Mouse (Mus musculus): ENCODE measurements around the gene Tmcc2. TPM values are rescaled to one million over a fixed set of nuclear protein-coding genes. Genes with fewer than 3 reads are reported as not detected.
"Not testable (repeated sequence)": the region's sequence is repeated elsewhere in the genome, so short reads cannot be mapped to it uniquely, and the experiment has no call there.

The Tmcc2 gene
- total RNA-seq, 2 experiments from 2014 or later, result 29.4 to 40.8 TPM

DNA sequence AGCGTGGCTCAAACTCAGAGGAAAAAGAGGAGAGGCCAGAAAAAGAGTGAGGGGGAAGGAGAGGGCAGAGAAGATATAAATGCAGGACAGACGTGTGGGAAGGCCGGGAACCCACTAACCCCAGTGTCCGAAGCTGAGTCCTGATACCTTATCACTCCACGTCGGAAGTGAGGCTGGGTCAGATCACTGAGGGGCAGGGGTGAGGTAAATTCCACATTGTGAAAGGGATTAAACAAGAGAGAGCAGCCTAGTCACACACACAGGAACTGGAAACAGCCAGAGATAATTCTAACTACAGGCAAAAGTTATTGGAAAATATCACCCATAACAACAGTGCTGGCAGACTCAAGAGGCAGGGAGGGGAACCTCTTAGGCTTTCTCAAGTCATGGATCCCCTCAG lies 29.1 kb downstream of the Tmcc2 start:
- intact Hi-C loops (cut with DNase I), result no loop called here
- H3K27ac ChIP-seq, result no peak overlapping the region
- TF ChIP-seq CTCF (IDR thresholded peaks at IDR 0.05), result no peak
- no peak overlapping the region for H3K4me3 ChIP-seq
- no peak for DNase-seq

DNA sequence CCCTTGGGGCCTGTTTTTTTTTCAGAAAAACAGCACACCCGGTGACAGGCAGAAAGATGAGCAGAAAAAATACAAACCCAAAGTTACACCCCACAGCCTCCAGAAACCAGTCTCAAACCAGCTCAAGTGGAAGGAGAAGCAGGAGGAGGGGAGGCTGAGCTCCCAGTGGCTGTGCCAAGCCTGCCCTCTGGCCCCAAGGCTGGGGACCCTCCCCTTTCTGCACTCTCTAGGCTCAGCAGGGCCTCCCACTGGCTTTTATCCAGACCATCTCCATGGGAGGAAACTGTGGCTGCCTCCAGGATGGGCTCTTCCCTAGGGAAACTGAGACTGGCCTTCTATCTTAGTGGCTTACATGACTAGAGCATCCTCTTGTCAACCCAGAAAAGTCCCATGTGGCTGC lies 34.2 kb downstream of the Tmcc2 start:
- intact Hi-C loops (cut with DNase I), result loop anchor here (2.0 kb wide), 1 partner anchor 144 kb away; no protein-coding TSS in a partner anchor
- DNase-seq, result no peak
- no peak for TF ChIP-seq CTCF (IDR thresholded peaks at IDR 0.05)
- no peak overlapping the region for H3K4me3 ChIP-seq
- H3K27ac ChIP-seq, result no peak overlapping the region

DNA sequence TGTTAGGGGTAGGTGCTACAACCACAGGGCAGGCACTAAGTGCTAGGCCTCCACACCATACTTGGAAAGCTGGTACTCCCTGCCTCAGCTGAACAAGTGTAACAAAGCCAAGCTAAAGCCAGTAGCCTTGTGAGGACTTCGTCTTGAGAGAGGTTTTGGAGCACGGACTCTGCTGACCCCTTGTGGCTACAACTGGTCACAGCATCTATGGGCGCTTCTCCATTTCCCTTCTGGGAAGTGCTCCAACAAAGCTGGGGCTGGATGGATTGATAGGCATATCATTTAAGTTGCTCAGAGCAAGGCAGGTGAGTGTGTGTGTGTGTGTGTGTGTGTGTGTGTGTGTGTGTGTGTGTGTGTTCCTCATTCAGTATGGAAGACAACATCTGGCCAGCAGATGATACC lies 35.2 kb downstream of the Tmcc2 start:
- intact Hi-C loops (cut with DNase I), result loop anchor here (1.0 to 2.0 kb wide), 3 partner anchors 44 to 199 kb away; no protein-coding TSS in a partner anchor
- peak overlapping the region; percentile 70; the same call in 1 of the 2 replicates for H3K27ac ChIP-seq
- peak; percentile 84 for DNase-seq
- peak; percentile 92 for TF ChIP-seq CTCF (IDR thresholded peaks at IDR 0.05)
- H3K4me3 ChIP-seq, result no peak overlapping the region

DNA sequence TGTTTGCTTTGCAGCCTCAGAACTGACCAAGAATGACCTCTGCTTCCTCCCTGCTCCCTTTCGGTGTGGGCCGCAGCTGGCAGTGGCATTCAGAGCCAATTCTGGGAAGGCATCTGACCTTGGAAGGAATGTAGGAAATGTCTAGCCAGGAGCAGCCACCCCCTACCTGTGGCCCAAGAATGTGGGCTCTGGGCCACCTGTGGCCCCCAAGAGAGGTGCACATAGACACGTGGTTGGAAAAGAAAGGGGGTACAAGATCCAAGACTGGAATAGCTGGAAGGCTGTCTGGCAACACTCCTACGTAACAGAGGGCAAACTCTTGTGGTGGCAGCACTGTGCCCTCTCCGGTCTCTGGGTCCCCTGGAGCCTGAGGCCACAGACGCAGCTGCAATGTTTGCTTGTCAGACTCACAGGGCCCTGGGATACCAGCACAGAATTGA lies 35.9 kb downstream of the Tmcc2 start:
- TF ChIP-seq CTCF (IDR thresholded peaks at IDR 0.05), result no peak
- intact Hi-C loops (cut with DNase I), result loop anchor here (1.0 to 2.0 kb wide), 2 partner anchors 43 to 198 kb away; no protein-coding TSS in a partner anchor
- peak overlapping the region; percentile 70 for H3K27ac ChIP-seq
- DNase-seq, result peak; percentile 41
- no peak overlapping the region for H3K4me3 ChIP-seq

DNA sequence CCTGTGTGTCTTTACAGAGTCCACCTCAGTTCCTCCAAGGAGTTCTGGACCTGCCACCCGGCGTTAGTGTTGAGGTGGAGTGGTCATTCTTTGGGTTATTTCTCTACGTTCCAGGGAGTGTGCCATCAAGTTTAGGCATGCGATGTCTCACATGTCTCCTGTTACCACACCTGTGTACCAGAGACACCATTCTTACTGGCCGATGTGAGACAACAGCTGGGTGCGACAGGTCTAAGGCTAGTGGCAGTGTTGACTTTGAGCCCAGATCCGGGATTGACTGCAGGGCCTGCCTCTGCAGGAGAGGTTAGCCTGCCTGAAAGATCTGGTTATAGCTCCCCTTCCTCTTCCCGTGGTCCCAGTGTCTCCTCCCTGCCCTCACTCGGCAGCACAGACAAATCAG lies 36.8 kb downstream of the Tmcc2 start:
- intact Hi-C loops (cut with DNase I), result loop anchor here (2.0 kb wide), 1 partner anchor 197 kb away; no protein-coding TSS in a partner anchor
- Histone ChIP-seq H3K4me3 (no peak overlapping the region), H3K27ac (peak overlapping the region; percentile 70)
- TF ChIP-seq CTCF (IDR thresholded peaks at IDR 0.05), result no peak
- DNase-seq, result no peak

DNA sequence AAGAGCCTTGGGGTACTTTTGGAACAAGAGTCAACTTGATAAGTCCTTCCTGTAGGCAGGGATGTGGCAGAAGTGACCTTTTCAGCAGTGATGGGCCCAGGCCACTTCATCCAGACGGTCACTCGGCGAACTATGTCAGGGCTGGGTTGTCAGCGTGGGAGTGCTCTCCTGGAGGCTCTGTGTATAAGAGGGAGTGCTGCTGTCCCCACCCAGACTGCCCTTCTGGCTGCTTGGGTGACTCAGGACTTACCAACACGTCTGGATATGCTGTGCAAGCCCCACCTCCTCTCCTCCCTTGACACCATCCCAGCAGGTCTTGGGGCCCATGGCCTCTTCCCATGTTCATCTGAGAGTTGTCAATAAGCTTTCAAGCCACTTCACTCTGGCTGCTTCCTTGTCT lies 37.7 kb downstream of the Tmcc2 start:
- DNase-seq, result no peak
- no peak for TF ChIP-seq CTCF (IDR thresholded peaks at IDR 0.05)
- Histone ChIP-seq H3K4me3 (no peak overlapping the region), H3K27ac (no peak overlapping the region)
- intact Hi-C loops (cut with DNase I), result no loop called here

DNA sequence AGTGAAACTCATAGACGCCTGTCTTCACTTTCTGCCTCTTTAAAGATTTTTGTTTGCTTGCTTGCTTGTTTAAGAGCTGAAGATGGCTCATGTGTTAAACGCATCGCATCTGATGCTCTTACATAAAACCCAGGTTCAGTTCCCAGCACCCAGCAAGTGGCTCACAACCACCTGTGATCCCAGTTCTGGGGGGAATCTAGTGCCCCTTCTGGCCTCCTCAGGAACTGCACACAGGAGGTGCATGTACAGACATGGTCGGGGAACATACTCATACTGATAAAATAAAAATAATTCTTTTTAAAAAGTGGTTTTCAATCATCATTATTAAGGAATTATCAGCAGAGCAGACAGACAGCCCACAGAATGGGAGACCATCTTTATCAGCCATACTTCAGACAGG lies 40.0 kb downstream of the Tmcc2 start:
- Histone ChIP-seq H3K4me3 (no peak overlapping the region), H3K27ac (no peak overlapping the region)
- intact Hi-C loops (cut with DNase I), result no loop called here

DNA sequence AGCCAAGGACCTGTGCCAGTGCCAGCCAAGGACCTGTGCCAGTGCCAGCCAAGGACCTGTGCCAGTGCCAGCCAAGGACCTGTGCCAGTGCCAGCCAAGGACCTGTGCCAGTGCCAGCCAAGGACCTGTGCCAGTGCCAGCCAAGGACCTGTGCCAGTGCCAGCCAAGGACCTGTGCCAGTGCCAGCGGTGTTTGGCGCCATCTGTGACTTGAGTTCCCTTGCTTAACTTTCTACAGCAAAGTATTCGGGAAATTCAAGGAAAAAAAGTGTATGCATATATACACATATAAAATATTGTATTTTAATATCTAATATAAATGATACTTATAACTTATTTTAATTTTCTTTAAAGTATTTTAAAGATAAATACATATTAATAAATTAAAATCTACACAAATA lies 41.5 kb downstream of the Tmcc2 start:
- intact Hi-C loops (cut with DNase I); H3K27ac ChIP-seq; H3K4me3 ChIP-seq; DNase-seq: not testable (repeated sequence)

More for the DNA sequence above, 40.0 kb downstream of the Tmcc2 start:
- TF ChIP-seq CTCF (IDR thresholded peaks at IDR 0.05), result peak; percentile 11; the same call in 1 of the 2 replicates
- no peak for DNase-seq

DNA sequence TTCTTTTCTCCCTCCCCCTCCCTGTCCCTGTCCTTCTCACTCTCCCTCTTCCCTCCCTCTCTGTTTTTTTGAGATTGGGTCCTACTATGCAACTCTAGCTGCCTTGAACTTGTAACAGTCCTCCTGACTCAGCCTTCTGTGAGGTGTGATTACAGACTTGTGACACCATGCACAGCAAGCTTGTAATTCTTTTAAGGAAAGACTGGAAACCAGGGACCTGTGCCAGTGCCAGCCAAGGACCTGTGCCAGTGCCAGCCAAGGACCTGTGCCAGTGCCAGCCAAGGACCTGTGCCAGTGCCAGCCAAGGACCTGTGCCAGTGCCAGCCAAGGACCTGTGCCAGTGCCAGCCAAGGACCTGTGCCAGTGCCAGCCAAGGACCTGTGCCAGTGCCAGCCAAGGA lies 42.0 kb downstream of the Tmcc2 start:
- H3K4me3 ChIP-seq; intact Hi-C loops (cut with DNase I); H3K27ac ChIP-seq; DNase-seq: not testable (repeated sequence)

DNA sequence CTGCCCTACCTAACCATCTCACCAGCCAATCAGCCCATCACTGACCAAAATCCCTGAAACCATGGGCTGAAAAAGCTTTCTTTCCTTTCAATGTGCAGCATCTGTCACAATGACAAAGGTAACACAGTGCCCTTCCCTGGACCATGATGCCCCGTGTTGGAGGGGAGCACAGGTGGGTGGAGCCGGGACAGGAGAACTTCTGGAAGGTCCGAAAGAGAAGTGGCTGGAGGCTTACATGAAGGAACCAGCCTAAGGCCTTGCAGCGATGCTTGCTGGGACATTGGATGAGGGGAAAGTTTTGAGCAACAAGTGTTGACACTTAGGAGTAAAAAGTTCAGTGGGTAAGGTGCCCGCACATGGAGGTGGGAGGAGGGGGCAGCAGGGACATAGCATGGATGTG lies 42.7 kb downstream of the Tmcc2 start:
- TF ChIP-seq CTCF (IDR thresholded peaks at IDR 0.05), result no peak
- H3K27ac ChIP-seq, result no peak overlapping the region
- no peak for DNase-seq
- no peak overlapping the region for H3K4me3 ChIP-seq
- intact Hi-C loops (cut with DNase I), result no loop called here

DNA sequence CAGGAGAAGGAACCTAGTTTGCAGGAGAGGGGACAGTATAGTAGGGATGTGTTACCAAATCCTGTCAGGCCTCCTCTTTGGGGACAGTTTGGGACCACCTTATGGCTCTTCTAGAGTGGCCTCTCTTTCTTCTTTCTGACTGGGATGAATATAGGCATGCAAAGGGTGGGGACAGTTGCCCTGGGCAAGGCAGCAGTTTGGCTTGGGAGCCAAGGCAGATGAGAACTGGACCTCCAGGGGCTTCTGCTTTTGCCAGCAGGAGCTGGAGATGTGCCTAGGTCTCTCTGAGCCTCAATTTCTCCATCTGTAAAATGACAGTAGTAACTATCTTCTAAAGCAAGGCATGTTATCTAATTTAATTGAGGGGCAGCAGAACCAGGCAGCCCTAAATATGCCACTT lies 44.1 kb downstream of the Tmcc2 start:
- no peak for DNase-seq
- TF ChIP-seq CTCF (IDR thresholded peaks at IDR 0.05), result no peak
- Histone ChIP-seq H3K4me3 (no peak overlapping the region), H3K27ac (peak overlapping the region; percentile 74)
- intact Hi-C loops (cut with DNase I), result no loop called here

DNA sequence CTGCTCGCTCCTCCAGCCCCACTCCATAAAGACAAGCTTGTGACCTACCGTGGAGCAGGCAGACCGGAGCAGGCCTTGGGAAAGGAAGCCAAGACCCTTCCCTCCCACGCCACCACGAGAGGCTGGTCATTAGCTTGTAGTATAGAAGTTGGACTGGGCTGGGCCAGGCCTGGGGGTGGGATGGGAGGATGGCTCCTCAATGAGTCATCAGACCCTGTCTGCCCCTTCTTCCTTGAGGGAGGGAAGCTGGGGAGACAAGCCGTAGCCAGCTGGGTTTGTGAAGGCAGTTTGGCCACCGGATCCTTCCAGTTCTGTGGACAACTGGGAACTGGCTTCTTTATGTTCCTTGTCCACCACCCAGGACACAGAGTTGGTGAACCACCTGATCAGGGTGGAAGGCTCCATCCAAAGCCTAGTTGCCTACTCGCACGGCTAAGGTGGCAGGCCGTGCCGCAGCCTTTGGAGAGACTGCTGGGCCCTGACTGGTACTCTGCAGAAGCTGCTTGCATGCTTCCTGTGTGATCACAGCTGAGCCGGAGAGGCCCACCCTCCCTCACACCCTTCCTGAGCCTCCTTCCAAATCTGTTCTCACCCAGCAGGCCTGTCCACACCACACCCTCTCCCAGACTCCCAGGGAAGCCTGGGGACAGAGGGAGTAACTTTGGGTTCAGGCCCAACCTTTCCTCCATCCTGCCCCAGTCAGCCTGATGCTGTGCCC lies 44.8 kb downstream of the Tmcc2 start:
- intact Hi-C loops (cut with DNase I), result no loop called here
- Histone ChIP-seq H3K27ac (peak overlapping the region; percentile 74), H3K4me3 (peak overlapping the region; percentile 29)
- no peak for TF ChIP-seq CTCF (IDR thresholded peaks at IDR 0.05)
- peak; percentile 73 for DNase-seq

DNA sequence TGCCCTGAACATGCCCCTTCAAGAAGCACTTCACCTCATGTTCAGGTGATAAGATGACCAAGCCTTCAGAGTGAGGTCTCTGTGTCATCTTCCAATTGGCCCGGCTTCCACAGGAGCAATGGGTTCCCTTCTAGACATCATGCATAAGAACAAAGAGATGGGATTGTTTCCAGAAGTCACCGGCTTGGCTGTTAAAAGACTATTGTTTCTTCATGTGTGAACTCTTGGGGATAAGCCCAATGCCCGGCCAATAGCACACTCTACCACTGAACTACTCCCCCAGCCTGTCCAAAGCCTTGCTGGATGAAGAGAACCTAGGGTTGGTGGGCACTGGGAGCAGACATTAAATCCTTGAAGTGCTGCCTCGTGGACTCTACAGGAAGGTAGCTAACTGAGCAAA lies 45.6 kb downstream of the Tmcc2 start:
- H3K4me3 ChIP-seq, result no peak overlapping the region; the same call in 1 of the 2 replicates
- peak overlapping the region; percentile 74 for H3K27ac ChIP-seq
- intact Hi-C loops (cut with DNase I), result no loop called here
- no peak for TF ChIP-seq CTCF (IDR thresholded peaks at IDR 0.05)
- no peak for DNase-seq

DNA sequence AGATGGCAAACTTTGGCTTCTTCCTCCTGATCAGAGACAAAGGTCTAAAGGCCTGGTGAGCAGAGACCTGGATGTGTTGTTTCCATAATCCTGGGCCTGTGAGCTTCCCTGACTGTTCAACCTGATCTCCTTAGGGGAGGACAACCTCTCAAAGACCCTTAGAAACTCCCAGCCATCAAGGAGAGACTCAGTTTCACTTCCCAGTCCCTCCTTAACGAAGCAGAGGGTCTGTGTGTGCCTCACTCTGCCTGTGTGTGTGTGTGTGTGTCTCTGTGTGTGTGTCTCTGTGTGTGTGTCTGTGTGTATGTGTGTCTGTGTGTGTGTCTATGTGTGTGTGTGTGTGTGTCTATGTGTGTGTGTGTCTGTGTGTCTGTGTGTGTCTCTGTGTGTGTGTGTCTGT lies 47.4 kb downstream of the Tmcc2 start:
- Histone ChIP-seq H3K4me3 (no peak overlapping the region), H3K27ac (no peak overlapping the region)
- intact Hi-C loops (cut with DNase I), result no loop called here
- no peak for DNase-seq
- no peak for TF ChIP-seq CTCF (IDR thresholded peaks at IDR 0.05)

Measured in gastrocnemius, adult 2 months (tissue).